Mouse (Mus musculus): ENCODE results near the gene Sla2. TPM values are rescaled to one million over a fixed set of nuclear protein-coding genes. Genes with fewer than 3 reads are reported as not detected.

Sla2 gene
- polyA plus RNA-seq, 1 experiment from 2014 or later: 0.11 TPM

- Histone ChIP-seq H3K27ac (ENCODE audit: low read depth, low read length) (0 out of 2 replicates have a peak overlapping the region, but pooled peaks have one; percentile 27), H3K27me3 (replicated peaks; ENCODE audit: control insufficient read depth, insufficient read depth, low read length) (no peaks in the 10 kb centered on the region), H3K4me3 (ENCODE audit: low read depth, low read length) (peak overlapping the region; percentile 99; the same call in 1 of the 2 replicates), H3K36me3 (ENCODE audit: control insufficient read depth, insufficient read depth, low read length) (peaks cover 43% of the 10 kb centered on the region), H3K9me3 (replicated peaks; ENCODE audit: control insufficient read depth, low read length) (no peaks in the 10 kb centered on the region), H3K4me2 (ENCODE audit: low read length) (peak overlapping the region; percentile 85; the same call in 1 of the 2 replicates), H3K4me1 (ENCODE audit: control insufficient read depth, insufficient read depth, low read length) (peaks cover 12% of the 10 kb centered on the region), H3K9ac (ENCODE audit: low read length) (no peak overlapping the region)
- ATAC-seq (no peak), DNase-seq (ENCODE audit: low spot score) (peak; percentile 63)
- WGBS: 62% methylated on average over 3 of the region's 3 CpGs
These were observed 22.5 kb downstream of the Sla2 start for GRCm38 (mm10) chr2:156864481-156864880.

GRCm38 (mm10) chr2:156863487-156864160, 23.4 kb downstream of the Sla2 start:
- peak overlapping the region; percentile 93 for H3K27ac ChIP-seq (ENCODE audit: low read depth, low read length)
- H3K27me3 ChIP-seq (replicated peaks; ENCODE audit: control insufficient read depth, insufficient read depth, low read length): no peaks in the 10 kb centered on the region
- peak overlapping the region; percentile 99 for H3K4me3 ChIP-seq (ENCODE audit: low read depth, low read length)
- peaks cover 12% of the 10 kb centered on the region for H3K4me1 ChIP-seq (ENCODE audit: control insufficient read depth, insufficient read depth, low read length)
- peak; percentile 23 for DNase-seq (ENCODE audit: low spot score)
- peaks cover 41% of the 10 kb centered on the region for H3K36me3 ChIP-seq (ENCODE audit: control insufficient read depth, insufficient read depth, low read length)
- 5% methylated on average over 28 of the region's 28 CpGs for WGBS
- H3K4me2 ChIP-seq (ENCODE audit: low read length): peak overlapping the region; percentile 85
- H3K9ac ChIP-seq (ENCODE audit: low read length): peak overlapping the region; percentile 97
- no peaks in the 10 kb centered on the region for H3K9me3 ChIP-seq (replicated peaks; ENCODE audit: control insufficient read depth, low read length)
- no peak for ATAC-seq

- Histone ChIP-seq H3K4me1 (ENCODE audit: control insufficient read depth, insufficient read depth, low read length) (peaks cover 12% of the 10 kb centered on the region), H3K4me3 (ENCODE audit: low read depth, low read length) (peak within 1 kb of the TSS; percentile 99), H3K4me2 (ENCODE audit: low read length) (peak within 1 kb of the TSS; percentile 85), H3K9me3 (replicated peaks; ENCODE audit: control insufficient read depth, low read length) (no peaks in the 10 kb centered on the region), H3K27ac (ENCODE audit: low read depth, low read length) (peak within 1 kb of the TSS; percentile 93), H3K9ac (ENCODE audit: low read length) (peak within 1 kb of the TSS; percentile 97), H3K27me3 (replicated peaks; ENCODE audit: control insufficient read depth, insufficient read depth, low read length) (no peaks in the 10 kb centered on the region), H3K36me3 (ENCODE audit: control insufficient read depth, insufficient read depth, low read length) (peaks cover 41% of the 10 kb centered on the region)
- peak; percentile 97 for ATAC-seq
- under 1% methylated on average over 96 of the region's 98 CpGs for WGBS
- peak; percentile 99 for DNase-seq (ENCODE audit: low spot score)
These were observed 24.1 kb downstream of the Sla2 start, which contains the start of gene Rab5if for GRCm38 (mm10) chr2:156862772-156863486. Gene Rab5if (plus strand): TSS chr2:156863128.

GRCm38 (mm10) chr2:156862041-156862717, 24.8 kb downstream of the Sla2 start:
- Histone ChIP-seq H3K36me3 (ENCODE audit: control insufficient read depth, insufficient read depth, low read length) (peaks cover 39% of the 10 kb centered on the region), H3K4me1 (ENCODE audit: control insufficient read depth, insufficient read depth, low read length) (peaks cover 12% of the 10 kb centered on the region), H3K27ac (ENCODE audit: low read depth, low read length) (peak overlapping the region; percentile 93), H3K9me3 (replicated peaks; ENCODE audit: control insufficient read depth, low read length) (no peaks in the 10 kb centered on the region), H3K4me3 (ENCODE audit: low read depth, low read length) (peak overlapping the region; percentile 99), H3K9ac (ENCODE audit: low read length) (peak overlapping the region; percentile 97), H3K27me3 (replicated peaks; ENCODE audit: control insufficient read depth, insufficient read depth, low read length) (no peaks in the 10 kb centered on the region), H3K4me2 (ENCODE audit: low read length) (peak overlapping the region; percentile 73)
- peak; percentile 55 for DNase-seq (ENCODE audit: low spot score)
- 1% methylated on average over 19 of the region's 19 CpGs for WGBS
- ATAC-seq: peak; percentile 8

- WGBS: 85% methylated on average over 7 of the region's 7 CpGs
- DNase-seq (ENCODE audit: low spot score): no peak
These were observed 28.3 kb downstream of the Sla2 start for GRCm38 (mm10) chr2:156858671-156859070.

GRCm38 (mm10) chr2:156857835-156858234, 29.2 kb downstream of the Sla2 start, which contains the start of gene 4930518I15Rik:
Gene 4930518I15Rik (minus strand): TSS chr2:156857946.
- no peak within 1 kb of the TSS for H3K4me2 ChIP-seq (ENCODE audit: low read length)
- no peaks in the 10 kb centered on the region for H3K4me1 ChIP-seq (ENCODE audit: control insufficient read depth, insufficient read depth, low read length)
- H3K9me3 ChIP-seq (replicated peaks; ENCODE audit: control insufficient read depth, low read length): no peaks in the 10 kb centered on the region
- H3K36me3 ChIP-seq (ENCODE audit: control insufficient read depth, insufficient read depth, low read length): peaks cover 41% of the 10 kb centered on the region
- H3K27ac ChIP-seq (ENCODE audit: low read depth, low read length): no peak within 1 kb of the TSS; the same call in 1 of the 2 replicates
- no peak for ATAC-seq
- no peaks in the 10 kb centered on the region for H3K27me3 ChIP-seq (replicated peaks; ENCODE audit: control insufficient read depth, insufficient read depth, low read length)
- WGBS: 85% methylated on average over 2 of the region's 2 CpGs
- H3K9ac ChIP-seq (ENCODE audit: low read length): no peak within 1 kb of the TSS
- no peak for DNase-seq (ENCODE audit: low spot score)
- no peak within 1 kb of the TSS for H3K4me3 ChIP-seq (ENCODE audit: low read depth, low read length)

More at GRCm38 (mm10) chr2:156858671-156859070, 28.3 kb downstream of the Sla2 start:
- peaks cover 1% of the 10 kb centered on the region; the same call in 1 of the 2 replicates for H3K4me1 ChIP-seq (ENCODE audit: control insufficient read depth, insufficient read depth, low read length)
- no peak overlapping the region for H3K27ac ChIP-seq (ENCODE audit: low read depth, low read length)
- no peak for ATAC-seq
- no peaks in the 10 kb centered on the region for H3K27me3 ChIP-seq (replicated peaks; ENCODE audit: control insufficient read depth, insufficient read depth, low read length)
- no peak overlapping the region for H3K9ac ChIP-seq (ENCODE audit: low read length)
- no peaks in the 10 kb centered on the region for H3K9me3 ChIP-seq (replicated peaks; ENCODE audit: control insufficient read depth, low read length)
- H3K36me3 ChIP-seq (ENCODE audit: control insufficient read depth, insufficient read depth, low read length): peaks cover 38% of the 10 kb centered on the region
- no peak overlapping the region for H3K4me2 ChIP-seq (ENCODE audit: low read length)
- H3K4me3 ChIP-seq (ENCODE audit: low read depth, low read length): no peak overlapping the region

- no peak for DNase-seq (ENCODE audit: low spot score)
- Histone ChIP-seq H3K9me3 (replicated peaks; ENCODE audit: control insufficient read depth, low read length) (no peaks in the 10 kb centered on the region), H3K4me2 (ENCODE audit: low read length) (no peak overlapping the region), H3K36me3 (ENCODE audit: control insufficient read depth, insufficient read depth, low read length) (peaks cover 45% of the 10 kb centered on the region), H3K4me1 (ENCODE audit: control insufficient read depth, insufficient read depth, low read length) (no peaks in the 10 kb centered on the region), H3K27ac (ENCODE audit: low read depth, low read length) (no peak overlapping the region; the same call in 1 of the 2 replicates), H3K27me3 (replicated peaks; ENCODE audit: control insufficient read depth, insufficient read depth, low read length) (no peaks in the 10 kb centered on the region), H3K9ac (ENCODE audit: low read length) (no peak overlapping the region), H3K4me3 (ENCODE audit: low read depth, low read length) (no peak overlapping the region)
- 80% methylated on average over 3 of the region's 3 CpGs for WGBS
- ATAC-seq: no peak
These were observed 29.6 kb downstream of the Sla2 start for GRCm38 (mm10) chr2:156857385-156857791.

- Histone ChIP-seq H3K27ac (ENCODE audit: low read depth, low read length) (no peak overlapping the region), H3K4me3 (ENCODE audit: low read depth, low read length) (no peak overlapping the region), H3K9me3 (replicated peaks; ENCODE audit: control insufficient read depth, low read length) (no peaks in the 10 kb centered on the region), H3K4me1 (ENCODE audit: control insufficient read depth, insufficient read depth, low read length) (no peaks in the 10 kb centered on the region), H3K27me3 (replicated peaks; ENCODE audit: control insufficient read depth, insufficient read depth, low read length) (no peaks in the 10 kb centered on the region), H3K9ac (ENCODE audit: low read length) (no peak overlapping the region), H3K4me2 (ENCODE audit: low read length) (no peak overlapping the region), H3K36me3 (ENCODE audit: control insufficient read depth, insufficient read depth, low read length) (peaks cover 54% of the 10 kb centered on the region)
- WGBS: 92% methylated on average over 1 of the region's 1 CpGs
- DNase-seq (ENCODE audit: low spot score) (no peak), ATAC-seq (no peak)
These were observed 30.7 kb downstream of the Sla2 start for GRCm38 (mm10) chr2:156856311-156856710.

Measured in forebrain, embryonic 14.5 days (tissue).